Mouse (Mus musculus) MEL (cell line): Measurements from ENCODE around the gene Slfn8. TPM values are rescaled to one million over a fixed set of nuclear protein-coding genes. Genes with fewer than 3 reads are reported as not detected.
"Not testable (repeated sequence)": the region's sequence is repeated elsewhere in the genome, so short reads cannot be mapped to it uniquely, and the experiment has no call there.

Source experiments
- DNase-seq: peaks from one replicate; pipeline ENCODE4 v3.0.0; 2011; ENCODE audit warnings: low read depth, low spot score
- H3K27ac ChIP-seq: 2 replicates; pipeline ENCODE4 v1.5.1; 2012; ENCODE audit warnings: low read depth, mild to moderate bottlenecking, control low read depth, low read length, moderate library complexity; ENCODE audit not compliant: control insufficient read depth
- H3K27me3 ChIP-seq, 2 experiments: fragments of 150-350 bp in 1 of 2; sonication (generic) in 1 of 2; 2 replicates each; pipeline ENCODE4 v1.6.1; 2012; ENCODE audit warnings: low read length in 2 of 2, mild to moderate bottlenecking in 2 of 2, improper control_type of control experiment in 1 of 2, moderate library complexity in 1 of 2; ENCODE audit not compliant: insufficient read depth in 2 of 2, control insufficient read depth in 1 of 2
- H3K36me3 ChIP-seq, 2 experiments: 2 replicates each; pipeline ENCODE4 v1.6.1; 2012 to 2014; ENCODE audit warnings: low read length in 2 of 2, improper control_type of control experiment in 1 of 2, inconsistent platforms in 1 of 2, mild to moderate bottlenecking in 1 of 2; ENCODE audit not compliant: insufficient read depth in 2 of 2, control insufficient read depth in 1 of 2
- H3K4me1 ChIP-seq, 2 experiments: fragments of 150-350 bp in 1 of 2; sonication (generic) in 1 of 2; 2 replicates each; pipeline ENCODE4 v1.6.1; 2012; ENCODE audit warnings: low read length in 2 of 2, improper control_type of control experiment in 1 of 2, mild to moderate bottlenecking in 1 of 2; ENCODE audit not compliant: insufficient read depth in 2 of 2, control insufficient read depth in 1 of 2
- H3K4me3 ChIP-seq, 2 experiments: fragments of 150-350 bp in 1 of 2; sonication (generic) in 1 of 2; 2 replicates each; pipeline ENCODE4 v1.5.1; 2012; ENCODE audit warnings: low read depth in 2 of 2, low read length in 2 of 2, mild to moderate bottlenecking in 2 of 2, moderate library complexity in 2 of 2, control low read depth in 1 of 2, improper control_type of control experiment in 1 of 2; ENCODE audit not compliant: control insufficient read depth in 1 of 2, insufficient read depth in 1 of 2
- H3K79me2 ChIP-seq: 2 replicates; pipeline ENCODE4 v1.6.1; 2012; ENCODE audit warnings: mild to moderate bottlenecking, low read length, moderate library complexity; ENCODE audit not compliant: control insufficient read depth, poor library complexity, insufficient read depth
- H3K9ac ChIP-seq: 2 replicates; pipeline ENCODE4 v1.6.1; 2012; ENCODE audit warnings: low read depth, mild to moderate bottlenecking, control low read depth, low read length, moderate library complexity; ENCODE audit not compliant: control insufficient read depth, poor library complexity, severe bottlenecking
- H3K9me3 ChIP-seq: fragments of 150-350 bp; sonication (generic); replicated peaks from 2 replicates; pipeline ENCODE4 v1.6.1; 2012; ENCODE audit warnings: mild to moderate bottlenecking, low read length, improper control_type of control experiment, moderate library complexity; ENCODE audit not compliant: insufficient read depth
- CTCF ChIP-seq, 3 experiments: IDR thresholded peaks in 2 of 3; conservative IDR thresholded peaks in 1 of 3; 2 replicates each; pipeline ENCODE4 v1.5.1; 2011 to 2012; ENCODE audit warnings: low read length in 3 of 3, low read depth in 2 of 3, mild to moderate bottlenecking in 2 of 3, improper control_type of control experiment in 1 of 3, inconsistent platforms in 1 of 3, mixed read lengths in 1 of 3, moderate library complexity in 1 of 3; ENCODE audit not compliant: control insufficient read depth in 1 of 3, insufficient read depth in 1 of 3, poor library complexity in 1 of 3, severe bottlenecking in 1 of 3
- E2F4 ChIP-seq: IDR thresholded peaks from 2 replicates; pipeline ENCODE4 v1.6.1; 2011; ENCODE audit warnings: low read depth, low read length, improper control_type of control experiment, borderline replicate concordance
- EP300 ChIP-seq, 2 experiments: IDR thresholded peaks; 2 replicates each; pipeline ENCODE4 v1.6.1; 2011; ENCODE audit warnings: improper control_type of control experiment in 2 of 2, low read length in 2 of 2, low read depth in 1 of 2, mild to moderate bottlenecking in 1 of 2
- GABPA ChIP-seq: IDR thresholded peaks from 2 replicates; pipeline ENCODE4 v1.6.1; 2012; ENCODE audit warnings: low read depth, mild to moderate bottlenecking, inconsistent platforms, low read length, improper control_type of control experiment, moderate library complexity
- GATA1 ChIP-seq: IDR thresholded peaks from 2 replicates; pipeline ENCODE4 v1.6.1; 2011; ENCODE audit warnings: low read depth, low read length, improper control_type of control experiment
- HCFC1 ChIP-seq: IDR thresholded peaks from 2 replicates; pipeline ENCODE4 v1.6.1; 2012; ENCODE audit warnings: low read depth, mild to moderate bottlenecking, inconsistent platforms, low read length, improper control_type of control experiment, moderate library complexity
- MAFK ChIP-seq: IDR thresholded peaks from 2 replicates; pipeline ENCODE4 v1.6.1; 2011; ENCODE audit warnings: low read depth, mild to moderate bottlenecking, low read length, improper control_type of control experiment, borderline replicate concordance
- MAX ChIP-seq: IDR thresholded peaks from 2 replicates; pipeline ENCODE4 v1.6.1; 2011; ENCODE audit warnings: low read length, improper control_type of control experiment
- MYC ChIP-seq: IDR thresholded peaks from 2 replicates; pipeline ENCODE4 v1.6.1; 2011; ENCODE audit warnings: low read depth, mild to moderate bottlenecking, low read length, improper control_type of control experiment, moderate library complexity
- NRF1 ChIP-seq: IDR thresholded peaks from 2 replicates; pipeline ENCODE4 v1.6.1; 2014; ENCODE audit warnings: low read depth, mild to moderate bottlenecking, inconsistent platforms, low read length, improper control_type of control experiment, moderate library complexity; ENCODE audit not compliant: poor library complexity, insufficient read depth, severe bottlenecking
- POLR2A ChIP-seq, 2 experiments: IDR thresholded peaks; 2 replicates each; pipeline ENCODE4 v1.6.1; 2011 to 2012; ENCODE audit warnings: low read length in 2 of 2, mild to moderate bottlenecking in 2 of 2, control low read depth in 1 of 2, improper control_type of control experiment in 1 of 2, low read depth in 1 of 2, moderate library complexity in 1 of 2; ENCODE audit not compliant: control insufficient read depth in 1 of 2, insufficient read depth in 1 of 2, poor library complexity in 1 of 2
- POLR2AphosphoS5 ChIP-seq: IDR thresholded peaks from 2 replicates; pipeline ENCODE4 v1.6.1; 2012; ENCODE audit warnings: low read depth, borderline replicate concordance, mild to moderate bottlenecking, inconsistent platforms, low read length, moderate library complexity, mixed read lengths
- RAD21 ChIP-seq: IDR thresholded peaks from 2 replicates; pipeline ENCODE4 v1.6.1; 2011; ENCODE audit warnings: mild to moderate bottlenecking, low read depth, low read length, improper control_type of control experiment
- SIN3A ChIP-seq: IDR thresholded peaks from 2 replicates; pipeline ENCODE4 v1.6.1; 2012; ENCODE audit warnings: low read length, improper control_type of control experiment, inconsistent platforms
- SMC3 ChIP-seq: IDR thresholded peaks from 2 replicates; pipeline ENCODE4 v1.6.1; 2011; ENCODE audit warnings: low read depth, low read length, improper control_type of control experiment
- USF1 ChIP-seq: IDR thresholded peaks from 2 replicates; pipeline ENCODE4 v1.6.1; 2014; ENCODE audit warnings: low read depth, mild to moderate bottlenecking, inconsistent platforms, low read length, improper control_type of control experiment, moderate library complexity
- ZC3H11A ChIP-seq: IDR thresholded peaks from 2 replicates; pipeline ENCODE4 v1.6.1; 2012; ENCODE audit warnings: low read depth, mild to moderate bottlenecking, inconsistent platforms, low read length, improper control_type of control experiment
- ZNF384 ChIP-seq: IDR thresholded peaks from 2 replicates; pipeline ENCODE4 v1.6.1; 2012; ENCODE audit warnings: low read depth, mild to moderate bottlenecking, inconsistent platforms, low read length, improper control_type of control experiment
- polyA plus RNA-seq, 2 experiments: library from polyadenylated mRNA; stranded (reverse) in 1 of 2; unstranded in 1 of 2; fragments of >175 nt in 1 of 2; fragments of >200 nt in 1 of 2; gene quantifications; 2 replicates each; pipeline versions ENCODE4 v1.2.1 to v1.2.4; 2012; ENCODE audit warnings: low replicate concordance in 2 of 2, low read depth in 1 of 2; ENCODE audit not compliant: insufficient read length in 2 of 2, insufficient read depth in 1 of 2, missing spikeins in 1 of 2
- total RNA-seq: library from RNA; depleted of rRNA; stranded (reverse); fragments of 300-350 nt; gene quantifications from 2 replicates; pipeline ENCODE4 v1.2.3, GENCODE M21; 2012

Gene Slfn8
- total and polyA plus RNA-seq, 3 experiments, result 11.6 to 47.2 (median 11.9) TPM

GRCm38 (mm10) chr11:83039796-83040195 is 19.2 kb upstream of the Slfn8 start:
- Histone ChIP-seq H3K9me3 (no peaks in the 10 kb centered on the region), H3K9ac (no peak overlapping the region), H3K4me1 (peaks cover 0 to 6% of the 10 kb centered on the region in 2 experiments; a peak in 1 of 4 replicates), H3K36me3 (no peaks in the 10 kb centered on the region; a peak in 1 of 4 replicates), H3K27me3 (no peaks in the 10 kb centered on the region), H3K27ac (no peak overlapping the region), H3K4me3 (no peak overlapping the region), H3K79me2 (no peaks in the 10 kb centered on the region)
- DNase-seq, result no peak
- no peak for TF ChIP-seq NRF1
- no peak for TF ChIP-seq ZNF384

GRCm38 (mm10) chr11:83039156-83039555 is 18.5 kb upstream of the Slfn8 start:
- H3K9ac ChIP-seq, result no peak overlapping the region

DNA sequence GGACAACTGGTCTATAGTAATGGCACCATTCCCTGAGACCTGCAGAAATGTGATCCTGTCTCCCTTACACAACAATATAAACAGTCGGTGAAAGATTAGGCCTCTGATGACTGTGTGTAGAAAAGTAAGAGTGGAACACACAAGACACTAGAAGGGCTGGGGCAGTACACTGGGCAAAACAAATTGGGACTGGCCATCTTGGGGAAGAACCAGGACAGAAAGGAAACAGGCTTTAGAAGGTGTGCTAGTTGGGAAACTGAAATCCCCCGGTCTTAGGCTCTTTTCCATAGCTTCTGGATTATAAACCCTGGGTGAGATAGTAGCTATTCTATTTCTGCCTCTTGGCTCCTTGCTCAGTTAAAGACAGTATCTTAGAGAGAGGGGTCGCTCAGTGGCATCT is 18.1 kb upstream of the Slfn8 start:
- not testable (repeated sequence) for H3K79me2 ChIP-seq, H3K27ac ChIP-seq, H3K4me1 ChIP-seq, H3K4me3 ChIP-seq, DNase-seq, H3K36me3 ChIP-seq, H3K9ac ChIP-seq, H3K27me3 ChIP-seq, H3K9me3 ChIP-seq

More at GRCm38 (mm10) chr11:83039156-83039555, 18.5 kb upstream of the Slfn8 start:
- no peaks in the 10 kb centered on the region for H3K79me2 ChIP-seq
- DNase-seq, result no peak
- no peaks in the 10 kb centered on the region for H3K27me3 ChIP-seq
- peaks cover 0 to 6% of the 10 kb centered on the region in 2 experiments; a peak in 1 of 4 replicates for H3K4me1 ChIP-seq
- no peak overlapping the region for H3K27ac ChIP-seq
- no peaks in the 10 kb centered on the region; a peak in 1 of 4 replicates for H3K36me3 ChIP-seq
- H3K4me3 ChIP-seq, result no peak overlapping the region
- TF ChIP-seq HCFC1 (no peak), CTCF (IDR thresholded peaks at IDR 0.05 in 2 of 3, conservative IDR thresholded peaks at IDR 0.05 in 1 of 3; ENCODE audit: control insufficient read depth in 1 of 3, insufficient read depth in 1 of 3, low read depth in 2 of 3, low read length in 3 of 3, poor library complexity in 1 of 3, severe bottlenecking in 1 of 3) (no peak), SIN3A (no peak), ZC3H11A (no peak), MYC (no peak), GABPA (no peak), USF1 (no peak), NRF1 (no peak), POLR2A (IDR thresholded peaks at IDR 0.05; ENCODE audit: control insufficient read depth in 1 of 2, insufficient read depth in 1 of 2, low read depth in 1 of 2, low read length in 2 of 2, poor library complexity in 1 of 2) (no peak), SMC3 (no peak), E2F4 (no peak), MAFK (no peak), MAX (no peak), POLR2AphosphoS5 (no peak), RAD21 (no peak), GATA1 (no peak), EP300 (IDR thresholded peaks at IDR 0.05; ENCODE audit: low read depth in 1 of 2, low read length in 2 of 2) (no peak)
- no peaks in the 10 kb centered on the region for H3K9me3 ChIP-seq
